Mouse (Mus musculus) spleen, adult 2 months (tissue): Measurements from ENCODE around the gene Ube2k.

Experiments
- CTCF ChIP-seq: fragments of 200-500 bp; IDR thresholded peaks from 2 replicates; pipeline ENCODE4 v1.5.1; 2011; ENCODE audit warnings: mild to moderate bottlenecking, inconsistent platforms; ENCODE audit not compliant: insufficient read depth, insufficient read length, insufficient replicate concordance; ENCODE audit errors: extremely low read depth
- POLR2A ChIP-seq: fragments of 200-500 bp; IDR thresholded peaks from 2 replicates; pipeline ENCODE4 v1.6.1; 2011; ENCODE audit warnings: low read depth, low read length, inconsistent platforms

DNA sequence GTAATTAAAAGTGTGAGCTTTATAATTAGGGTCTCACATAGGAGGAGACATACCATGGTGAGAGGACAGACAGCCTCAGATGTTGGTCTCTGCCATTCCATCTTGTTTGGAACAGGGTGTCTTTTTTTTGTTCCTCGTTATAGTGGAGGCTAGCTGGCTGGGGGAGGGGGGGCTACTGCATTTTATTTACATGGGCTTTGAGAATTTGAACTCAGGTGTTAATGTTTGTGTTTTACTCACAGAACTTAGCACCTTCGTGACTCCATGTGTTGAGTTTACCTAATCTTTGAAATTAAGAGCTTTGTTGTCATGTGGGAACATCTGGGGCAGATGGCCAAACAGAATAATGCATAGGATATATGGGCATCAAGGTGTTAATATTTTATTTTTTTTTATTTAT, 7.6 kb downstream of the Ube2k start:
- TF ChIP-seq POLR2A (no peak), CTCF (no peak)
